Mouse (Mus musculus) CH12.LX (cell line): ENCODE measurements around the gene N4bp2l1. TPM values are rescaled to one million over a fixed set of nuclear protein-coding genes. Genes with fewer than 3 reads are reported as not detected.

Experiments used
- CTCF ChIP-seq, 2 experiments: IDR thresholded peaks in 1 of 2; conservative IDR thresholded peaks in 1 of 2; 2 replicates each; pipeline ENCODE4 v1.5.1; 2011 to 2012; ENCODE audit warnings: low read depth in 2 of 2, low read length in 2 of 2, improper control_type of control experiment in 1 of 2, inconsistent platforms in 1 of 2, mild to moderate bottlenecking in 1 of 2, moderate library complexity in 1 of 2
- polyA plus RNA-seq: library from polyadenylated mRNA; unstranded; fragments of >175 nt; gene quantifications from 2 replicates; pipeline ENCODE4 v1.2.1, GENCODE M21; 2012; ENCODE audit warnings: low read depth; ENCODE audit not compliant: insufficient read length
- total RNA-seq, 2 experiments: library from RNA; depleted of rRNA; stranded (reverse); fragments of 300-350 nt in 1 of 2; fragments of >200 nt in 1 of 2; gene quantifications; 2 replicates each; pipeline ENCODE4 v1.2.3; 2012 to 2014

The N4bp2l1 gene
- total and polyA plus RNA-seq, 3 experiments = 9.5 to 18.6 (median 10.2) TPM

GRCm38 (mm10) chr5:150521937-150522866 is 74.8 kb downstream of the N4bp2l1 start, which contains the start of gene Brca2 (continued):
- TF ChIP-seq CTCF (conservative IDR thresholded peaks at IDR 0.05 in 1 of 2, IDR thresholded peaks at IDR 0.05 in 1 of 2; ENCODE audit: low read depth in 2 of 2, low read length in 2 of 2) = no peak
- TF ChIP-seq, all 38 proteins: peak for 24

Other genes starting within 250 kb of the N4bp2l1 start
- gene Zar1l, start 79.0 kb downstream of the N4bp2l1 start, total RNA-seq (2012; rRNA removed) = not detected in 2 replicates
- gene Zar1l, start 79.0 kb downstream of the N4bp2l1 start, total RNA-seq (2014; rRNA removed) = not detected in 2 replicates
- gene Zar1l, start 79.0 kb downstream of the N4bp2l1 start, polyA plus RNA-seq = not detected in 2 replicates
- gene Brca2, start 74.6 kb downstream of the N4bp2l1 start, total RNA-seq (2012; rRNA removed) = 17.1 and 21.5 TPM in 2 replicates
- gene Brca2, start 74.6 kb downstream of the N4bp2l1 start, total RNA-seq (2014; rRNA removed) = 13.8 and 17.3 TPM in 2 replicates
- gene Brca2, start 74.6 kb downstream of the N4bp2l1 start, polyA plus RNA-seq = 21.9 and 24.0 TPM in 2 replicates
- gene N4bp2l2, start 69.0 kb upstream of the N4bp2l1 start, total RNA-seq (2012; rRNA removed) = 53.1 and 65.3 TPM in 2 replicates
- 84.4 and 96.5 TPM in 2 replicates for gene N4bp2l2, start 69.0 kb upstream of the N4bp2l1 start, total RNA-seq (2014; rRNA removed)
- 80.0 and 84.9 TPM in 2 replicates for gene N4bp2l2, start 69.0 kb upstream of the N4bp2l1 start, polyA plus RNA-seq
- gene Pds5b, start 76.6 kb upstream of the N4bp2l1 start, total RNA-seq (2012; rRNA removed) = 14.3 and 15.0 TPM in 2 replicates
- 27.4 and 27.5 TPM in 2 replicates for gene Pds5b, start 76.6 kb upstream of the N4bp2l1 start, total RNA-seq (2014; rRNA removed)
- gene Pds5b, start 76.6 kb upstream of the N4bp2l1 start, polyA plus RNA-seq = 26.0 and 31.1 TPM in 2 replicates